30 mouse cellular contexts compared by ENCODE assay signal in the genomic region with DNA sequence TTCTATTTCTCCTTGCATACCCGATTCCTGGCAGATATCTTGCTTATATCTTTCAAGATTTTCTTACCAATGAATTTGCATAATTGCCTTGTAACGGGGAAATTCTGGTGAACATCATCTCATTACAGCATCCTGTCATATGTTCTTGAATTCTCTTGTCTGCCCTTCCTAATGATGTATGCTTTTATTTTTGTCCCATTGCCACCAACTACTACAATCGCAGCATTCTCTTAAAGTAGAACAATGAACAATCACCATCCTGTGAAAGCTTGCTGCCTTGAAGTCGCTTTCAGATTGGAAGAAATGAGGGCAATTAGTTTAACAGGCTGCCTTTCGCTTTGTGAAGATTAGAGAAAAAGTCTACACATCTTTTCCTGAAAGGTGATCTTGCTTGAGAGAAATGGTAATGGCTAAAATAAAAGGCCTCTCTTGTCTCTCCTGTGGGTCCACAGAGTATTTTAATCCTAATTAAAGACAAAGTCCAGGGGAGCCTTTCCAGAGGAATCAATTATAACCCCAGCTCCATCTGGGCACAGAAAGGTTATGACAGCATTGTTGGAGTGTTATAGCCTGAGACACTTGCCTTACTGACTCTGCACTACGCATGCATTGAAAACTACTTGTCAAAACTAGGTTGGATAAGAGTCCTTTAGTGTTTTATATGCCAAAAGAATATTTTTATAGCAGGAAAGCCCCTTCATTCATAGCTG.
DNase-seq lines count a peak whose midpoint lies in the region; ATAC-seq and TF ChIP-seq lines count a peak whose summit lies in the region.
"Had no signal": no experiment of that assay in that cellular context is flagged by ENCODE, and none has a peak within 500 bp of the region (broad histone marks: within the 10 kb centered on the region; RNA-seq: fewer than 3 reads in every experiment).

No protein-coding gene starts in this region.

- DNase-seq in midbrain, embryonic 14.5 days: peak; percentile 9
- peak; percentile 28 for DNase-seq in brain, adult 2 months (ENCODE audit: low read depth, low spot score)
- peak; percentile 56 for DNase-seq in retina, embryonic 14.5 days (ENCODE audit: low spot score)
- no peak for DNase-seq in lung, postnatal 0 days (ENCODE audit: low spot score)
- DNase-seq in natural killer cell, adult 2 months (ENCODE audit: low spot score in 2 of 2): no peak
- DNase-seq in frontal cortex, postnatal 36 days (ENCODE audit: low spot score in 2 of 2): no peak
- DNase-seq: adrenal gland, postnatal 25 days; cerebellum, adult 8-10 months; cerebellum, postnatal 25 days; gastrocnemius, adult 2 months; heart, postnatal 14 days; kidney, adult 11 months; kidney, postnatal 36 days; lung, postnatal 36 days; right cerebral cortex, postnatal 14 days; thymus, postnatal 14 days had no signal

- no peak for TF ChIP-seq CTCF in lung, postnatal 0 days (IDR thresholded peaks at IDR 0.05)

- H3K27me3 ChIP-seq in midbrain, embryonic 14.5 days (ENCODE audit: control insufficient read depth, insufficient read depth, low read length): no peaks in the 10 kb centered on the region
- no peaks in the 10 kb centered on the region for H3K27me3 ChIP-seq in midbrain, embryonic 13.5 days
- no peaks in the 10 kb centered on the region for H3K27me3 ChIP-seq in forebrain, embryonic 15.5 days
- no peaks in the 10 kb centered on the region for H3K27me3 ChIP-seq in lung, postnatal 0 days (replicated peaks; ENCODE audit: insufficient read depth, low read length)
- H3K27me3 ChIP-seq: embryonic facial prominence, embryonic 15.5 days; heart, embryonic 13.5 days; hindbrain, embryonic 15.5 days; limb, embryonic 13.5 days; lung, embryonic 15.5 days; stomach, embryonic 15.5 days had no signal

- no peaks in the 10 kb centered on the region for H3K36me3 ChIP-seq in midbrain, embryonic 14.5 days (ENCODE audit: control insufficient read depth, insufficient read depth, low read length)
- H3K36me3 ChIP-seq in midbrain, embryonic 13.5 days: no peaks in the 10 kb centered on the region
- H3K36me3 ChIP-seq in forebrain, embryonic 15.5 days: no peaks in the 10 kb centered on the region
- no peaks in the 10 kb centered on the region for H3K36me3 ChIP-seq in lung, postnatal 0 days (ENCODE audit: insufficient read depth, low read length)
- H3K36me3 ChIP-seq: embryonic facial prominence, embryonic 10.5 days; embryonic facial prominence, embryonic 15.5 days; heart, embryonic 13.5 days; hindbrain, embryonic 10.5 days; hindbrain, embryonic 15.5 days; limb, embryonic 13.5 days; lung, embryonic 15.5 days; stomach, embryonic 15.5 days had no signal

- H3K4me1 ChIP-seq in midbrain, embryonic 14.5 days (ENCODE audit: control insufficient read depth, insufficient read depth, low read length): no peaks in the 10 kb centered on the region
- H3K4me1 ChIP-seq in midbrain, embryonic 13.5 days (replicated peaks): 0 out of 2 replicates have a peak, but pooled peaks cover 2% of the 10 kb centered on the region
- no peaks in the 10 kb centered on the region for H3K4me1 ChIP-seq in forebrain, embryonic 15.5 days
- no peaks in the 10 kb centered on the region for H3K4me1 ChIP-seq in lung, postnatal 0 days (ENCODE audit: insufficient read depth, low read depth, low read length)
- H3K4me1 ChIP-seq: embryonic facial prominence, embryonic 10.5 days; embryonic facial prominence, embryonic 15.5 days; heart, embryonic 13.5 days; hindbrain, embryonic 10.5 days; hindbrain, embryonic 15.5 days; lung, embryonic 15.5 days; stomach, embryonic 15.5 days had no signal

- no peak for ATAC-seq in midbrain, embryonic 14.5 days (ENCODE audit: low FRiP score, low TSS enrichment)
- ATAC-seq in midbrain, embryonic 13.5 days: no peak
- ATAC-seq in forebrain, embryonic 15.5 days (replicated peaks): peak; percentile 66
- no peak for ATAC-seq in lung, postnatal 0 days
- ATAC-seq: inflammation-experienced regulatory T-cells, adult 6 months had no signal

- H3K9me3 ChIP-seq in midbrain, embryonic 14.5 days (ENCODE audit: control insufficient read depth, low read length): no peaks in the 10 kb centered on the region
- H3K9me3 ChIP-seq in midbrain, embryonic 13.5 days: no peaks in the 10 kb centered on the region
- no peaks in the 10 kb centered on the region for H3K9me3 ChIP-seq in forebrain, embryonic 15.5 days
- no peaks in the 10 kb centered on the region for H3K9me3 ChIP-seq in lung, postnatal 0 days (ENCODE audit: low read length)
- H3K9me3 ChIP-seq: embryonic facial prominence, embryonic 10.5 days; embryonic facial prominence, embryonic 15.5 days; heart, embryonic 13.5 days; hindbrain, embryonic 10.5 days; hindbrain, embryonic 15.5 days; limb, embryonic 13.5 days; lung, embryonic 15.5 days; stomach, embryonic 15.5 days had no signal

- 66% methylated on average over 6 of the region's 6 CpGs for WGBS in midbrain, embryonic 14.5 days
- WGBS in midbrain, embryonic 13.5 days: 67% methylated on average over 6 of the region's 6 CpGs
- WGBS in forebrain, embryonic 15.5 days: 18% methylated on average over 6 of the region's 6 CpGs
- WGBS in lung, postnatal 0 days: 79% methylated on average over 6 of the region's 6 CpGs

- TF ChIP-seq EP300 in lung, postnatal 0 days (IDR thresholded peaks at IDR 0.05): no peak

- H3K27ac ChIP-seq in midbrain, embryonic 14.5 days (replicated peaks; ENCODE audit: low read depth, low read length): no peak overlapping the region
- no peak overlapping the region for H3K27ac ChIP-seq in midbrain, embryonic 13.5 days
- H3K27ac ChIP-seq in forebrain, embryonic 15.5 days (replicated peaks): peak overlapping the region; percentile 32; the same call in 1 of the 2 replicates
- H3K27ac ChIP-seq in lung, postnatal 0 days (ENCODE audit: low read length): no peak overlapping the region
- H3K27ac ChIP-seq: embryonic facial prominence, embryonic 10.5 days; embryonic facial prominence, embryonic 15.5 days; gastrocnemius, adult 2 months; heart, embryonic 13.5 days; hindbrain, embryonic 10.5 days; hindbrain, embryonic 15.5 days; layer of hippocampus, adult 2 months; left cerebral cortex, adult 2 months; limb, embryonic 13.5 days; lung, embryonic 15.5 days; stomach, embryonic 15.5 days had no signal

- H3K4me3 ChIP-seq in midbrain, embryonic 14.5 days (replicated peaks; ENCODE audit: low read depth, low read length): no peak overlapping the region
- H3K4me3 ChIP-seq in midbrain, embryonic 13.5 days (replicated peaks): no peak overlapping the region
- H3K4me3 ChIP-seq in forebrain, embryonic 15.5 days: no peak overlapping the region
- H3K4me3 ChIP-seq in lung, postnatal 0 days (ENCODE audit: low read depth, low read length): no peak overlapping the region
- H3K4me3 ChIP-seq: embryonic facial prominence, embryonic 10.5 days; embryonic facial prominence, embryonic 15.5 days; gastrocnemius, adult 2 months; heart, embryonic 13.5 days; hindbrain, embryonic 10.5 days; hindbrain, embryonic 15.5 days; layer of hippocampus, adult 2 months; left cerebral cortex, adult 2 months; limb, embryonic 13.5 days; lung, embryonic 15.5 days; stomach, embryonic 15.5 days had no signal

- no peak overlapping the region for H3K9ac ChIP-seq in midbrain, embryonic 14.5 days (replicated peaks; ENCODE audit: low read length)
- H3K9ac ChIP-seq in midbrain, embryonic 13.5 days (replicated peaks): no peak overlapping the region
- no peak overlapping the region for H3K9ac ChIP-seq in forebrain, embryonic 15.5 days (replicated peaks)
- no peak overlapping the region for H3K9ac ChIP-seq in lung, postnatal 0 days (replicated peaks; ENCODE audit: low read depth)
- H3K9ac ChIP-seq: embryonic facial prominence, embryonic 15.5 days; heart, embryonic 13.5 days; hindbrain, embryonic 15.5 days; limb, embryonic 13.5 days; lung, embryonic 15.5 days; stomach, embryonic 15.5 days had no signal

- H3K4me2 ChIP-seq in midbrain, embryonic 14.5 days (ENCODE audit: low read length): no peak overlapping the region
- H3K4me2 ChIP-seq in midbrain, embryonic 13.5 days (replicated peaks): no peak overlapping the region
- no peak overlapping the region for H3K4me2 ChIP-seq in forebrain, embryonic 15.5 days (replicated peaks)
- H3K4me2 ChIP-seq in lung, postnatal 0 days (replicated peaks; ENCODE audit: low read depth, low read length): no peak overlapping the region
- H3K4me2 ChIP-seq: embryonic facial prominence, embryonic 15.5 days; heart, embryonic 13.5 days; hindbrain, embryonic 15.5 days; limb, embryonic 13.5 days; liver, embryonic 11.5 days; lung, embryonic 15.5 days; stomach, embryonic 15.5 days had no signal

Comparison
In these comparisons a context has a peak if more than half of its experiments do, and no peak if none do; other contexts are left out.
1. DNase-seq: peak in midbrain, embryonic 14.5 days (single experiment), brain, adult 2 months (single experiment) and retina, embryonic 14.5 days (single experiment); none in lung, postnatal 0 days (single experiment), natural killer cell, adult 2 months (0 of 2) and frontal cortex, postnatal 36 days (0 of 2).